Mouse (Mus musculus): ENCODE data around the gene Pecam1.

- TF ChIP-seq CTCF (IDR thresholded peaks at IDR 0.05; ENCODE audit: control insufficient read depth, insufficient read depth, insufficient read length) (no peak), MYOD1 (IDR thresholded peaks at IDR 0.05; ENCODE audit: control insufficient read depth, insufficient read length, low read depth) (no peak), MAX (IDR thresholded peaks at IDR 0.05) (no peak), MYOG (IDR thresholded peaks at IDR 0.05; ENCODE audit: control insufficient read depth, extremely low read depth, insufficient read length) (no peak), USF1 (IDR thresholded peaks at IDR 0.05; ENCODE audit: low read depth) (no peak), FOSL1 (IDR thresholded peaks at IDR 0.05; ENCODE audit: insufficient read depth, low read length, poor library complexity, severe bottlenecking) (no peak)
These were observed 11.3 kb downstream of the Pecam1 start for GRCm38 (mm10) chr11:106739116-106739515.

Data from C2C12 (cell line).